Mouse (Mus musculus): ENCODE results near the gene Adprm.
"Not testable (repeated sequence)": the region's sequence is repeated elsewhere in the genome, so short reads cannot be mapped to it uniquely, and the experiment has no call there.

The Adprm gene

GRCm38 (mm10) chr11:67023191-67023590, 29.2 kb downstream of the Adprm start:
- not testable (repeated sequence) for DNase-seq (ENCODE audit: low read depth, low spot score)

GRCm38 (mm10) chr11:67022354-67023115, 29.9 kb downstream of the Adprm start:
- no peak for DNase-seq (ENCODE audit: low read depth, low spot score)

GRCm38 (mm10) chr11:67020948-67021347, 31.4 kb downstream of the Adprm start:
- DNase-seq (ENCODE audit: low read depth, low spot score): peak; percentile 39

GRCm38 (mm10) chr11:67019711-67020475, 32.5 kb downstream of the Adprm start:
- DNase-seq (ENCODE audit: low read depth, low spot score): no peak

GRCm38 (mm10) chr11:67017801-67018591, 34.4 kb downstream of the Adprm start:
- DNase-seq (ENCODE audit: low read depth, low spot score): no peak

- no peak for DNase-seq (ENCODE audit: low read depth, low spot score)
These were observed 40.8 kb downstream of the Adprm start for GRCm38 (mm10) chr11:67011635-67012034.

GRCm38 (mm10) chr11:67010430-67010829, 42.0 kb downstream of the Adprm start:
- no peak for DNase-seq (ENCODE audit: low read depth, low spot score)

- DNase-seq (ENCODE audit: low read depth, low spot score): no peak
These were observed 43.9 kb downstream of the Adprm start for GRCm38 (mm10) chr11:67008528-67008927.

- no peak for DNase-seq (ENCODE audit: low read depth, low spot score)
These were observed 44.4 kb downstream of the Adprm start for GRCm38 (mm10) chr11:67007961-67008360.

- no peak for DNase-seq (ENCODE audit: low read depth, low spot score)
These were observed 49.5 kb downstream of the Adprm start for GRCm38 (mm10) chr11:67002911-67003310.

- DNase-seq (ENCODE audit: low read depth, low spot score): no peak
These were observed 50.7 kb downstream of the Adprm start for GRCm38 (mm10) chr11:67001717-67002116.

GRCm38 (mm10) chr11:67000671-67001070, 51.7 kb downstream of the Adprm start:
- DNase-seq (ENCODE audit: low read depth, low spot score): no peak

- no peak for DNase-seq (ENCODE audit: low read depth, low spot score)
These were observed 53.7 kb downstream of the Adprm start for GRCm38 (mm10) chr11:66998467-66999403.

- DNase-seq (ENCODE audit: low read depth, low spot score): no peak
These were observed 55.9 kb downstream of the Adprm start for GRCm38 (mm10) chr11:66996446-66996845.

- no peak for DNase-seq (ENCODE audit: low read depth, low spot score)
These were observed 58.7 kb downstream of the Adprm start for GRCm38 (mm10) chr11:66993674-66994073.

GRCm38 (mm10) chr11:66992150-66992549, 60.2 kb downstream of the Adprm start:
- no peak for DNase-seq (ENCODE audit: low read depth, low spot score)

Data from retina, adult 2 months (tissue).